Mouse (Mus musculus): ENCODE measurements at regions not wholly inside any gene's neighbourhood (a gene's known extent, or its start where the extent isn't known, plus 50 kb on each side); places are given as distances from the start of the nearest gene placed in this dataset.

GRCm38 (mm10) chr17:4913001-4913400, 81.1 kb upstream of the Arid1b start:
- Histone ChIP-seq H3K36me3 (no peaks in the 10 kb centered on the region), H3K9me3 (no peaks in the 10 kb centered on the region), H3K4me1 (replicated peaks) (peaks cover 7% of the 10 kb centered on the region), H3K4me2 (no peak overlapping the region), H3K27ac (replicated peaks) (no peak overlapping the region), H3K9ac (no peak overlapping the region), H3K27me3 (no peaks in the 10 kb centered on the region), H3K4me3 (no peak overlapping the region)
- no peak for ATAC-seq (ENCODE audit: low read depth)
- 87% methylated on average over 4 of the region's 4 CpGs for whole genome bisulfite sequencing

GRCm38 (mm10) chr17:4919866-4920495, 74.2 kb upstream of the Arid1b start:
- no peaks in the 10 kb centered on the region for H3K36me3 ChIP-seq
- no peak overlapping the region for H3K9ac ChIP-seq
- no peak overlapping the region for H3K4me3 ChIP-seq
- ATAC-seq (ENCODE audit: low read depth) = no peak
- H3K4me1 ChIP-seq (replicated peaks) = no peaks in the 10 kb centered on the region
- H3K27ac ChIP-seq (replicated peaks) = no peak overlapping the region
- H3K4me2 ChIP-seq = no peak overlapping the region
- WGBS = 86% methylated on average over 6 of the region's 6 CpGs
- H3K9me3 ChIP-seq = no peaks in the 10 kb centered on the region
- H3K27me3 ChIP-seq = no peaks in the 10 kb centered on the region

GRCm38 (mm10) chr17:4921121-4921520, 73.0 kb upstream of the Arid1b start:
- no peak overlapping the region for H3K4me3 ChIP-seq
- no peak for ATAC-seq (ENCODE audit: low read depth)
- no peaks in the 10 kb centered on the region for H3K36me3 ChIP-seq
- no peak overlapping the region for H3K27ac ChIP-seq (replicated peaks)
- H3K9me3 ChIP-seq = no peaks in the 10 kb centered on the region
- no peaks in the 10 kb centered on the region for H3K27me3 ChIP-seq
- H3K4me1 ChIP-seq (replicated peaks) = no peaks in the 10 kb centered on the region
- H3K4me2 ChIP-seq = no peak overlapping the region
- no peak overlapping the region for H3K9ac ChIP-seq
- 77% methylated on average over 7 of the region's 7 CpGs for WGBS

- Histone ChIP-seq H3K4me1 (replicated peaks) (no peaks in the 10 kb centered on the region), H3K4me3 (no peak overlapping the region), H3K36me3 (no peaks in the 10 kb centered on the region), H3K9me3 (no peaks in the 10 kb centered on the region), H3K4me2 (no peak overlapping the region), H3K27ac (replicated peaks) (no peak overlapping the region), H3K9ac (no peak overlapping the region), H3K27me3 (no peaks in the 10 kb centered on the region)
- ATAC-seq (ENCODE audit: low read depth) = no peak
- WGBS = 74% methylated on average over 5 of the region's 5 CpGs
Observed at GRCm38 (mm10) chr17:4928631-4929030, 65.5 kb upstream of the Arid1b start.

GRCm38 (mm10) chr17:4935268-4935667, 58.9 kb upstream of the Arid1b start:
- H3K27ac ChIP-seq (replicated peaks) = no peak overlapping the region
- H3K9me3 ChIP-seq = no peaks in the 10 kb centered on the region
- H3K4me2 ChIP-seq = no peak overlapping the region
- H3K36me3 ChIP-seq = no peaks in the 10 kb centered on the region
- no peaks in the 10 kb centered on the region for H3K27me3 ChIP-seq
- ATAC-seq (ENCODE audit: low read depth) = no peak
- H3K9ac ChIP-seq = no peak overlapping the region
- peaks cover 3% of the 10 kb centered on the region for H3K4me1 ChIP-seq (replicated peaks)
- 92% methylated on average over 5 of the region's 5 CpGs for WGBS
- H3K4me3 ChIP-seq = no peak overlapping the region

- H3K4me1 ChIP-seq (replicated peaks) = peaks cover 14% of the 10 kb centered on the region
- H3K4me2 ChIP-seq = peak overlapping the region; percentile 11; the same call in 1 of the 2 replicates
- H3K27ac ChIP-seq (replicated peaks) = peak overlapping the region; percentile 52; the same call in 1 of the 2 replicates
- H3K9ac ChIP-seq = no peak overlapping the region; the same call in 1 of the 2 replicates
- 20% methylated on average over 9 of the region's 9 CpGs for WGBS
- H3K4me3 ChIP-seq = no peak overlapping the region
- H3K9me3 ChIP-seq = no peaks in the 10 kb centered on the region
- H3K27me3 ChIP-seq = no peaks in the 10 kb centered on the region
- no peaks in the 10 kb centered on the region for H3K36me3 ChIP-seq
- ATAC-seq (ENCODE audit: low read depth) = 0 out of 2 replicates have a peak, but pooled peaks have one; percentile 23
Observed at GRCm38 (mm10) chr17:4940589-4940988, 53.5 kb upstream of the Arid1b start.

GRCm38 (mm10) chr17:4941286-4941800, 52.8 kb upstream of the Arid1b start:
- no peaks in the 10 kb centered on the region for H3K27me3 ChIP-seq
- ATAC-seq (ENCODE audit: low read depth) = no peak
- H3K27ac ChIP-seq (replicated peaks) = no peak overlapping the region

GRCm38 (mm10) chr17:4942868-4943267, 51.3 kb upstream of the Arid1b start:
- WGBS = 91% methylated on average over 7 of the region's 7 CpGs
- Histone ChIP-seq H3K9ac (no peak overlapping the region), H3K27me3 (no peaks in the 10 kb centered on the region), H3K4me2 (no peak overlapping the region), H3K4me1 (replicated peaks) (peaks cover 27% of the 10 kb centered on the region), H3K27ac (replicated peaks) (no peak overlapping the region), H3K9me3 (no peaks in the 10 kb centered on the region), H3K36me3 (no peaks in the 10 kb centered on the region), H3K4me3 (no peak overlapping the region)
- no peak for ATAC-seq (ENCODE audit: low read depth)

More at GRCm38 (mm10) chr17:4941286-4941800, 52.8 kb upstream of the Arid1b start:
- Histone ChIP-seq H3K9ac (no peak overlapping the region), H3K4me2 (no peak overlapping the region), H3K4me1 (replicated peaks) (peaks cover 20% of the 10 kb centered on the region), H3K36me3 (no peaks in the 10 kb centered on the region), H3K4me3 (no peak overlapping the region), H3K9me3 (no peaks in the 10 kb centered on the region)
- 32% methylated on average over 4 of the region's 4 CpGs for WGBS
